Mouse (Mus musculus): ENCODE measurements around the gene Wfdc17.

- TF ChIP-seq CTCF (IDR thresholded peaks at IDR 0.05; ENCODE audit: low read depth) = no peak
- TF ChIP-seq EP300 (IDR thresholded peaks at IDR 0.05; ENCODE audit: low read depth) = no peak
These were observed 13.9 kb upstream of the Wfdc17 start for GRCm38 (mm10) chr11:83689918-83690317.
